Mouse (Mus musculus) right cerebral cortex, adult 18-20 months (tissue): ENCODE measurements around the gene Adcy5.

ENCODE experiments used
- DNase-seq: peaks from one replicate; pipeline ENCODE4 v3.0.0; 2022; ENCODE audit warnings: mixed read lengths

The Adcy5 gene

DNA sequence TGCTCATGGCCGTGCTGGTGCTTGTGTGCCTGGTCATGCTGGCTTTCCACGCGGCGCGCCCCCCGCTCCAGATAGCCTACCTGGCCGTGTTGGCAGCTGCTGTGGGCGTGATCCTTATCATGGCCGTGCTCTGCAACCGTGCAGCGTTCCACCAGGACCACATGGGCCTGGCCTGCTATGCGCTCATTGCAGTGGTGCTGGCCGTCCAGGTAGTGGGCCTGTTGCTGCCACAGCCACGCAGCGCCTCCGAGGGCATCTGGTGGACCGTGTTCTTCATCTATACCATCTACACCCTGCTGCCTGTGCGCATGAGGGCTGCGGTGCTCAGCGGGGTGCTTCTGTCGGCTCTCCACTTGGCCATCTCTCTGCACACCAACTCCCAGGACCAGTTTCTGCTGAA lies 2.2 kb downstream of the Adcy5 start:
- no peak for DNase-seq

DNA sequence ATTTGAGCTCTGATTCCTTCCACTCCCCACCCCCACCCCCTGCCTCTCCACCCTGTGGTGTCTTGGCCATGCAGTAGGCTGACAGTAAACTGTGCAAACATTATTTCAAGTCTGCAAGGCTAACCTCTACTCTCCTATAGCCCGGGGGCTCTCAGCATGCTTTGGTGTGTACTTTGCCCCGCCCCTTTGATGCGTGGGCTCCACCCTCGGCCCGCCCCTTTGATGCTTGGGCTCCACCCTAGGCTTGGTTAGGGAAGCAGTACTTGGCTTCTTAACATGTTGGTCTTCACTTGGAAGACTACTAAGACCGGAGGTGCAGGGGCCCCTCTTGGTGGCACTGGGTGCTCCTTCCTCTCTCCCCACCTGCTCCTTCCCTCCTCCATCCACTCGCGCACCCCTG lies 4.9 kb downstream of the Adcy5 start:
- DNase-seq, result peak; percentile 25

DNA sequence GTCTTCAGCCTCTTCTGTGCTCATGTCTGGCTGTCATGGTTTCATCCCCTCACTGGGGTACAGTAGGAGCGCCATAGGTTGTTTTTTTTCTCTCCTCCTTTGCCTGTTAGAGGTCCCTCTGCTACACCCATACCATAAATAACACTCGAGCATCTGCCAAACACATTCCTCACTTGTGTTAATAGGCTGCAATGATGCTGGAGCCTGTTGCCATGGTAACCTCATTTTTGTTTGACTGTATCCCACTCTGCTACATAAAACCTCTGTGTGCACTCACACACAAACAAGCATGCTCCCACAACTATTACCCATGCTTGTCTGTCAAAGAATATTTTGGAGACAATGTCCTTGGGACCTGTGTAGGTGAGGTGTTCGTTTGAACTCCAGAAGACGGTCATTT lies 5.3 kb downstream of the Adcy5 start:
- peak; percentile 64 for DNase-seq

DNA sequence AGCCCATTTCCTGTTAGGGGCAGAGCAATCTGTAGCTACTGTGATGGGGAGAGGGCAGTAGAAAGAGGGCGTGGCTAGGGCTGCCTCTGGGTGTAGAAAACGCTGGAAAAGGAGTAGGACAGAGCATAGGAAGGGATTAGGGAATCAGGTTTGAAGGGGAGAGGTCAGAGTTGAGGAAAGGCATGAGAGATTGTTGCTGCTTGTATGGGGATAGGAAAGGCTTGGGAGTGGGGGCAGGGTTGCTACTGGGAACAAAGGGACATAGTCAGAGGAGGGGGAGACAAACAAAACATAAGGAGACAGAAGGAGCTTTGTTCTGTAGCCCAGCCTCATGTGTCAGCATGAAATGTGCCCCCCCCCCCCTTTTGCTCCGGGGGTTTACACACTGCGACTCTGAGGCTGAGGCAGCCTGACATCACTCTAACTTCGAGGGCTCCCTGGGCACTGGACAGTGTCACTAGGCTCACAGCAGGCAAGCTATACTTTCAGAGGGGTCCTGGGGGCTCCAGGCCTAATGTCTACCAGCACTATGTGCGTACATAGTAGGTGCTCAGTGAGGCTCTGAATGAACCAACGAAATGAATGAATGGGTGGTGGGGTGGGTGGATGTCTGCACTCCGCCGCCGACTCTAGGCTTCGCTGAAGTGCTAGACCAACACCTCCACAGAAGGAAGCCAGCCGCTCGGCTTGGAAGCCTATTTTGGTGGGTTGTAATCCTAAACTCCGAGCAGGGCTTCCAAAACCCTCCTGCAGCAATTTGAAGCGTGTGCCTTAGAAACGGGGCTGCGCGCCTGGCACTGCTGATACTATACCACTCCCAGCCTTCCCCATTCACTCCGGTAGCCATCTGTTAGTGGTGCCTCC lies 9.9 kb downstream of the Adcy5 start:
- DNase-seq, result peak; percentile 68

DNA sequence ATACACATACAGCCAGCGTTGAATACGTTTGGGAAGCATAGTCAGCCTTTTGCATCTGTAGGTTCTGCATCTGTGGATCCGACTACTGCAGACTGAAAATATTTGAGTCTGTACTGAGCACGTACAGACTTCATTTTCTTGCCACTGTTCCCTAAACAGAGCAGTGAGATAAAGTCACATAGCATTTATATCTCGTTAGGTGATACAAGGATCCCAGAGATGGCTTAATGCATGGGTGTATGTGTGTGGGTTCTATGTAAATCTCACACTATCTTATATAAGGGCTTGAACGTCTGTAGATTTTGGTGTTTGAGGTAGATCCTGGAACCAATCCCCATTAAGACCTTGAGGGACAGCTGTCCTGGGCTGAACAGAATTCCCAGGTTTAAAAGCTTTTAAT lies 10.7 kb downstream of the Adcy5 start:
- DNase-seq, result no peak

DNA sequence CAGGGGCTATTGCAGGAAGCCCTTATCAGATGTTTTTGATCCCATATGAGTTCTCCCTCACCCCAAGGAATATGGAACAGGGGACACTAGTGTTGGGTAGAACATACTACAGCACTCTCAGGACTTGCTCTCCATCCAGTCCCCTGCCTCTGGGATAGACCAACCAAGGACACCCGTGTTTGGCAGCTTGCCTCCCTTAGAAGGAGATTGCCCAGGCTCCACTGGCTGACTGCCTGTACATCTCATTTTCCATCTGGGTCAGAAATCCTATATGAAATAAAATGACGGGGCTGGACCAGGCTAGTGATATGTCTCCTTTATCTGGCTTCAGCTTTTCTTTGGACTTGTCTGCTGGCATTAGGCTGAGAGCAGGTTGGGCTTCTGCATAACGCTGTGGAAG lies 11.1 kb downstream of the Adcy5 start:
- DNase-seq, result peak; percentile 32

DNA sequence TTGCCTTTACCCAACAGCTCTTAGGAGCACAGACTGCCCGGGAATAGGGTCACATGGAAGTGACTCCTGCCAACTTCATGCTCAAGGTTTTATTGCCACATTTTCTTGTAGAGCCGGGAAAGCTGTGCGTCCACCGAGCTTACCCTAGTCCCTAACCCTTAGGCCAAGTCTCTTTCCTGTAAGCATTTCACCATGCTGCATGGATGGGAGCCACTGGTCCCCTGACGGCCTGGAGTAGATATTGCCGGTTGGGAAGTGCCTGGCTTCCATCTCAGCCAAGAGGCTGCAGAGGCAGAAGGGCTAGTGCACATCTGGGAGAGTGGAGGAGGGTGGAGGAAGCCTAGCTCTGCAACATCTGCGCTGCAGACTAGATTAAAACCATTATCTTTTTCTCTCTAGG lies 14.8 kb downstream of the Adcy5 start:
- no peak for DNase-seq

DNA sequence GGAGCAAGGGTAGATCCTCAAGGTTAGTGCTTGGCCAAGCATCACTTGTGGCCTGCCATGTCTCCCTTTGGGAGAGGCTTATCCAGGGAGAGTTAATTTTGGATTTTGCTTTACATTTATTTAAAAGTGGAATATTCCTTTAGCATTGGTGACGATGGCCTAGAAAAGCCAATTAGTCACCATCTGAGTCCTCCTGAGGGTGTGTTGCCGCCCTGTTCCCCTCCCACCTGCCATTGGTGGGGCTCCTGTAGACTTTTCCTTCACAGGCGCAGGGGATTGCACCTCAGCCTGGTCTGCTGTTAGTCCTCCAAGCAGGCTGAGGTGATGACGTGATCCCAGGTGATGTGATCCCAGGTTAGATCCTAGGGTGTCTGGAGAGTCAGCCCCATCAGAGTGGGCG lies 17.5 kb downstream of the Adcy5 start:
- DNase-seq, result peak; percentile 37

DNA sequence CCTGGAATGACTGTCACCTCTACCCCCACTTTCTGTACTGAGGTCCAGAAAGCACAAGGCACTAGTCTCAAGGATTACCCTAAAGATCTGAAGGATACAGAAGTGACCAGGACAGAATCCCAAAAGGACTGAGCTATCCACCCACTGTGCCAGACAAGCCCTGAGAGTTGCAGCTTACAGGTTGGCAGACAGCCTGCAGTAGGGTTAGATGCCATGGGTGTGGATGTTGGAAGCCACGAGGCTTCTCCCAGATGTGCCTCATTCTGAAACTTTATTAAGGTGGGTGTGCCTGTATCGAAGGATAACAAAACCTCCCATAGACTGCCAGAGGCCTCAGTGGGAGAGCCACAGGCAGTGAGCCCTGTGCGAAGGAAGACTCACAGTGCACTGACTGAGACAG lies 23.8 kb downstream of the Adcy5 start:
- DNase-seq, result no peak

DNA sequence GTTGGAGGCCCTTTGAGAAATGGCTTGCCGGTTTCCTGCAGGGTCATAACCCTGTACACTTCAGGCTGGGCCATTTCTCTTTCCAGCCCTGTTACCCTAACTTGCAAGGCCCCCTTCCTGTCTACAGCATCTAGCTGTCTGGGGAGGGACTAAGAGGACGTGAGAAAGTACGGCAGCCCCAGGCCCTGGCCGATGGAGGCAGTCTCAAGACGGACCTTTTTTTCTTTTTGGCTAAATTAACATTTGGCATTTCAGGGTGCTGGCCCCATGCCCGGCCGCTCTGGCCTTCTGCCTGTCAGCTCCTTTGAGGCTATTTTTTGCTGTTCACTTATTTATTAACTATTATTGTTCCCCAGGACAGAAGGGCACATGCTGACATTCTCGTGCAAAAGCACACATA lies 24.4 kb downstream of the Adcy5 start:
- no peak for DNase-seq

DNA sequence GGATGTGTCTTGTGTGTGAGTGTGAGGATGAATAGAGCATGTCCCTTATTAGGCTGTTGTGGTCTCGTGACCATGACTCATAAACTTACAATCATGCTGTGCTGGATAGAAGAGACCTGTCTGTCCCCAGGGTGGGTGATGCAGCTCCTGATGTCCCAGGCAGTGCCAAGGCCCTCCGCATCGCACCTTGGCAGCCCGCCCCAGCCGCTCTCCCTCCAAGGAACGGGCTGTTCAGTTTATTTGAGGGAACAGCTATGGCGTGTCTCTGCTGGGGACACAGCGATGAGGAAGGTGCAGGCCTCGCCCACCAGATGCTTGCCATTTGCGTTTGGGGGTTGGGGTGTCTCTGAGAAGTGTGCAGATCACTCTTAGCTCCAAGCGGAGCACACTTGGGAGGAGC lies 28.5 kb downstream of the Adcy5 start:
- peak; percentile 63 for DNase-seq

DNA sequence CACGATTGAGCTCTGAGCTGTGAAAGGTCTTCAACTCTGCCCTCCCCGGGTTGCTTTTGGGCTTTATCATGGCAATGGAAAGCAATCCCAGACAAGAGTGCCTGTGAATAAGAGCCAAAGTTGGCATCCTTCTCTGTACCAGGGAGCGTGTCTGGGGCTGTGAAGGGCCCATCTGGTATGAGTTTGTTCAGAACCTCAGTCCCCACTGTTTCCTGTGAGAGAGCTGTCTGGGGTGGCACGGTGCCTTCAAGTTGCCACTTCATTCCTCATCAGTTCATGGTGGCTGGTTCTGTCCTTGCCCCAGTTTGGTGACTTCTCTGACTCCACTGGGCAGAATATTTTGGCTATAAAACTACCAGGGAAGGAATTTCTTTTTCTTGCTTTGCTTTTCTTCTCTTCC lies 33.4 kb downstream of the Adcy5 start:
- DNase-seq, result peak; percentile 43

DNA sequence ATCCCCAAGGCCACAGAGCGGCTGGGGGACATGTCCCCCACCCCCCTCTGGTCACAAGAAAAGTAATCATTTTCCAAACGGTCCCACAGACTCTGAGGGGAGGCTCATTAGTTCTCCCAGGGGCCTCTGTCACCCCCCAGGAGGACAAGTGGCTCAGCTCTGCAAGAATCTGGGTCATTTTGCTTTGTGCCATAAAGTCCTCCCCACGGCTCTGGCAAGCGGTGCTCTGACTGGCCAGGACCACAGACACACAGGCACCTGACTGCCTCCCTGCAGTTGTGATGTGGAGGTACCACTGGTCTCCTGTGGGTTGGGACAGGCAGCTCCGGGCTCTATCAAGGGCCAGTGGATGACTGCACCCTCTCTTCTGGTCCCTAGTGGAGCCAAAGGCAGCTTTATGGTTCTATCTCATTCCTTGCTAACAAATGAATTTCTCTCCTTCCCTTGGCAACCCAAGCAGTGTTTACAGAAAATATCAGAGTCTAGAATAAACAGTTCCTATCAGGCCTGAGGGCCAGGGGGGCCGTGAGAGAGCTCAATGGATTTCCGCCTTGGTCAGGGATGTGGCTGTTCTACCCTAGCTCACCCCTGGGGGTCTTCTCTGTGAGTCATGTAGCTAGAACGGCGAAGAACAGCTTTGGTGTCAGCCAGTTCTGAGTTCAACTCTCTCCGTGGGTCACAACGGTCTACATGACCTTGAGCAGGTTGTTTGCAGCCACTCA lies 34.9 kb downstream of the Adcy5 start:
- DNase-seq, result no peak

DNA sequence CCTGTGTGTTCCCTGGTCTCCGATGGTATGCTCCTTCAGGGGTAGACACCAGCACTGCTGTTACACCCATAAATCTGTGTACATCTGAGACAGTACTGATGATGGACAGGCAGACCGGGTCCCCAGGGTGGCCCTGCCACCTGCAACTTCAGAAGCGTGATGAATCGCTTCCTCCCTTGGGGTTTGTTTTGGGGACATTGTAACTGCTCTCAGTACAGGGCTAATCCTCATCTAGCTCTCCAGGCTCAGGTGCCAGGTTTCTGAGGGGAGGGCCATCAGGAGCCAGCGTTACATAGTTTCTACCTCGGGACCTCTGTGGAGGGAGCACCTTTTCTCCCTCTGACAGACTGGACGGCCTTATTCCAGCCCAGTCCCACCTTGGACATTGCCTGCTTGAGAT lies 36.1 kb downstream of the Adcy5 start:
- no peak for DNase-seq

DNA sequence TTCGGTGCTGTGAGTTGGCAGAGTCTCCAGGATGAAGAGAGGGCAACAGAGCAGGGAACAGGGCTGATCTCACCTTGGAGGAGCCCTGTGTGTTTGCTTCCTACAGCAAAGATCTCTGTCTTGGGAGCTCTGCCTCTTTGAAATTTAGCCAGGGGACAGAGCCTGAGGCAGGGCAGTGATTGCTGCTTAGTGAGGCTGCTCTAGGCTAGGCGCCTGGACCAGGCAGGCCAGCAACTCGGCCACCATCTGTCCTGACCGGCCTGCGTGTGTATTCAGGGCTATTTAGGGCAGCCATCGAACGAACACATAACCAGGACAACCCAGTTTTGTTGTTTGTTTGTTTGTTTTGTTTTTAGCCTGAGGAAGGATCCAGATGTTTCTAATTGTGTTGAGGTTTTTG lies 36.6 kb downstream of the Adcy5 start:
- DNase-seq, result no peak

DNA sequence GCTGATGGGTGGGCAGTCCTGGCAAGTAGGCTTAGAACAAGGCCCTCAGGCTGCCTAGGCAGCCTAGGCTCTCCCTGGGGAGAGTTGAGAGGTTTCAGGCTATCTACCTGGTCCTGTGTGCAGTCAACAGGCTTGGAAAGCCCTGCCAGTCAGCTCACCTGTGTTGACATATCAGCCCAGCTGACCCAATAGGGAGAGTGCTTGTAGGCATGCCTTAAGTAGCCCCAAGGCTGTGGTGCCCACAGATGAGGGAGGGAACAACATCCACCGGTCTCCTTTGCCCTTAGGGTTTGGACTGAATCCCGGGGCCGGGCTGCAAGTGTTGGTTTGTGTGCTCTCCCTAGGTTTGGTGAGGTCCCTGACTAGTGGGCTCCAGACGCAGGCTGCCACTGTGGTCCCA lies 37.8 kb downstream of the Adcy5 start:
- no peak for DNase-seq

DNA sequence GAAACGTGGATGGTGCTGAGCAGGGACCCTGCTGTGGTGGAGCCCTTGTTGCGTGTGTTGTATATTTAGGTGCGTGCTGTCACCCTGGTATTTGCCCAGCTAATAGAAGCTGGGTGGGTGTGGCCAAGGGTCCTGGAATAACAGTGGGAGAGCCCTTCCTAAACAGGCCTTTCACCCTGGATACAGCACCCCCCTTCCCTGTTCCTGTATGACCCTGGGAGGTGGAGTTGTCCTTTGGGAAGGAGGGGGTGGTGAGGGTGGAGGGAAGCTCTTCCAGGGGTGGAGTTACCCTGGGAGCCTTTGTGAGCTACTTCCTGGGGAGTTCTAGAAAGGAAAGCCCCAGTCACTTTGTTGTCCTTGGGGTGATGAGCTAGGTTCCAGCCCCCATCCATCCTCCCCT lies 38.7 kb downstream of the Adcy5 start:
- no peak for DNase-seq

DNA sequence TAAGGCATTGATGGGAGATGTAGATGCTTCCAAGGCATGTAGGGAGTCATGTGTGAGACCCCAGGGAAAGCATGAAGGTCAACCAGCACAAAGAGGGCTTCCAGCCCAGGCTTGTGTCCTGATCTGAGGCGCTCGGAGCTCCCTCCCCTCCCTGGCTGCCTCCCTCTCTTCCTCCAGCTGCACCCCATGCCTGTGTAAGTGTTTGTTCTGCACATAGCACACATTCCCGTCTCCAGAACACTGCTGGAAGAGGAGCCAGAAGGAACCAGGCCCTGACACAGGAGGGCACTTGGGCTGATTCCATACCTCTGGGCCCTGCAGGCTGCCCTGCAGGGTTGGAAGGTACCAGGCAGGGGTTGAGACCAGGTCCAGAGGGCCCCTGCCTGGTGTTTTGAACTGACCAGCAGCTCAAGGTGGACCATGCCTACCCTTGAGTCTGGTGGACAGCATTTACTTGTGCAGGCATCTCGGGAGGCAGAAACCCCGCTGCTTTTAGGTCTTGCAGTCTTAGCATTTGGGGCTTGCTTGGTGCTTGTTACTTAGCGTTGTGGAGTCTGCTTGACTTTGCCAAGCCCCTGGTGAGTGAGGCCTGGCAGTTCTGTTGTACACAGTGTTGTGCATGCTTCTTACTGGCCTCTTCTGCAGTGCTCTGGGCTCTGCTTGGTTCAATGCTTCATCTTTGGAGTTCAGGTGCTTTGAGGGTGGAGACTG lies 45.2 kb downstream of the Adcy5 start:
- DNase-seq, result no peak

DNA sequence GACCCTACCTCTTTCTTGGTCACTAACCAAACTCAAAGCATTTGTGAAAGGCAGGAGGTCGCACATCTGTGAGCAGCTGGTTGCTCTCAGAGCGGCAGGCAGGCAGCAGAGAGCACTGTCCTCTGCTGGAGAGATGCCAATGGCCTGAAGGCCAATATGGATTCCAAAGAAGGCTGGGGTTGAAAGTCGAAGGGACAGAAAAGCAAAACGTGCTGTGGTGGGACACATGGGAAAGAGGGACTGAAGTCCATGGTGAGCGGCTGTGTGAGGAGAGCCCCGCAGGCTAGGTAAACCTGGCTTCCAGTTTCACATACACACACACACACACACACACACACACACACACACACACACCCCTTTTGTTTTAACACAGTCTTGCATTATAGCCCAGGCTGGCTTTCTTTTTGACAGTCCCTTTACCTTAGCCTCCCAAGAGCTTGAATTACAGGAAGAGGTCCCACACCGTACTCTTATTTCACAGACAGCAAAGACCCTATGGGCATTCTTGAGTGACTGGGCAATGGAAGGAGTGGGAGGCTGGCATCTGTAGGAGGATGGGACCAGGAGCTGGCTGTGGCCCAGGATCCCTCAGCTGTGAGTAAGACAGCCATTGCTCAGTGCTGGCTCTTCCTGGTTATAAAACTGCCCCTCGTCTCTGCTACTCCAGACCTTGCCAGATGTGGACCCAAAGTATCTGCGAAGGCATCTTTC lies 45.9 kb downstream of the Adcy5 start:
- peak; percentile 42 for DNase-seq

DNA sequence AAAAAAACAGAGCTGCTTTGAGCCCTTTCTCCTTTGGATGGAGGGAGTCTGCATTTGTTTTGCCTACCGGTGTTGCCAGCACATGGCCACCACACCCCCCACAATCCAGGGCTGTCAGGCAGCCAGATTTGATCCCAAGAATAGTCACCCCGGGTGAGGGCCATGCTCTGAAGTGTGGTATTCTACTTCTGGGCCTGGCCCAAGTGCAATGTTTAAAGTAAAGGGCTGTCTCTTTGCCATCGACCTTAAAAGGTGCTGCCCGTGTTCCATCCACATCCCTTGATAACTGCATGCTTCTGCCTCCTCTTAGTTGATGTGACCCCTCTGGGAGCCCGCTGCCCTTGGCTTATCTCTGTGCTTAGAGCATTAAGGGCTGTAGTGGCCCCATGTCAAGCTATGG lies 46.6 kb downstream of the Adcy5 start:
- DNase-seq, result no peak

DNA sequence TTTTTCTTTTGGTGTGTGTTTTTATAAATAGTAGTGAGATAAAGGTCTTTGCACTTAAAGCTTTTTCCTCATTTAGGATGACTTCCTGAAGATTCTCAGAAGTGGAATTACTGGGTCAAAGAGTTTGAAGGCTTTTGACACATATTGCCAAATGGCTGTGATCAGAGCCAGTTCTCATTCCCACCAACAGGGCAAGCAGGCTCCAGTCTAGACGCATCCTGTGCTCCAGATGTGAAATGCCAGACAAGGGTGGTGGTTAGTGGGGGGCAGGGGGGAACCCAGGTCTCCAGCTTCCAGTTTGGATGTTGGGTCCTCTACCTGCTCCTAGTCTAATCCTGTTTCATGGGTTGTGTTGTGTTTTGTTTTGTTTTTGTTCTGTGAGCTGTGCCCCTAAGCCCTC lies 48.8 kb downstream of the Adcy5 start:
- DNase-seq, result no peak

DNA sequence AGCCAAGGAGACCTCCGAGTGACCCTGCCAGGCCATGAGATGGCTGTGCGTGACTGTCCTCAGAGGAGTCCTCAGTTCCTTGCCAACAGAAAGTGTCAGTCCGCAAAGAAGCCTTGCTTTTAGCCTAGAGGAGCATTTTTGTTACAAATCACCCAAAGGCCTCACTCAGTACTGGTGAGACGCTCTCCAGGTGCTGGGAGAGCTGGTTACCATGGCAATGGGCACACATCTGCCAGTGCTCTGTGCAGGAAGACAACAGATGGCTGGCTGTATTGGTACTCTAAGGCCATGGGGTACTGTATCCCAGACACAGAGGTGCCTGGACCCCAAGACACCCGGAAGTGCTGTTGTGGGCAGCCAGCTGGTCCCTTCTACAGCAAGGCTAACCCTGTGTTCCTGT lies 51.0 kb downstream of the Adcy5 start:
- no peak for DNase-seq

DNA sequence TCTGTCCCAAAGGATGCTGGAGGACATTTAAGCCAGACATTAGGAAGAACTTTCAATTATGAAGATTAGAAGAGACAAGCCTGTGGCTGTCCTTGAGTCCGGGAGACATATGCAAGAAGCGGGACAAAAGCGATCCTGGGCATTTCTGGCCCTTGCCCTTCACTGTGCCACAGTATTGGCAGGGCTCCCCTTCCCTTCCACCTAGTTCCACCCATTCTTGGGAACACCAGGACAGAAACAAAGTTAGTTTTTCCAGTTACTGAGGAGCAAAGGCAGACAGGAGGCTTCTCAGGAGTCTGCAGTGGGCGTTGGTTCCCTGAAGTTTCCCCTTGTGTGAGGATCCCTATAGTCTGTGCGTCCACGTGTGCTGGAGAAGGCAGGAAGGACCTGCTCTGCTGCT lies 51.7 kb downstream of the Adcy5 start:
- DNase-seq, result no peak
